Mouse (Mus musculus) macrophage (primary cell): ENCODE results near the gene Rad51b. TPM values are rescaled to one million over a fixed set of nuclear protein-coding genes. Genes with fewer than 3 reads are reported as not detected.
A peak's percentile ranks its signal among the peaks of the same experiment; 100 is the strongest.

Source experiments
- H3K27ac ChIP-seq: fragments of 350-480 bp; formaldehyde crosslinking; 2 replicates; pipeline ENCODE4 v1.9.0; 2021
- H3K36me3 ChIP-seq: fragments of 350-480 bp; formaldehyde crosslinking; 2 replicates; pipeline ENCODE4 v1.9.0; 2021; ENCODE audit errors: inconsistent target
- H3K4me3 ChIP-seq: fragments of 350-480 bp; formaldehyde crosslinking; 2 replicates; pipeline ENCODE4 v1.9.0; 2021; ENCODE audit errors: inconsistent target
- H3K79me2 ChIP-seq: fragments of 350-480 bp; formaldehyde crosslinking; 2 replicates; pipeline ENCODE4 v1.9.0; 2021; ENCODE audit errors: inconsistent target
- WGBS: methylation state at CpG from one replicate; pipeline ENCODE4 v1.1.7; 2026; ENCODE audit warnings: inconsistent platforms; ENCODE audit not compliant: missing documents; 5-methylcytosine and 5-hydroxymethylcytosine counted together
- polyA plus RNA-seq: library from polyadenylated mRNA; stranded (reverse); fragments of 250-400 nt; gene quantifications from 3 replicates; pipeline ENCODE4 v1.2.4, GENCODE M21; 2018; ENCODE audit warnings: inconsistent platforms

The Rad51b gene
- polyA plus RNA-seq, 1 experiment from 2014 or later: 1.3 TPM

DNA sequence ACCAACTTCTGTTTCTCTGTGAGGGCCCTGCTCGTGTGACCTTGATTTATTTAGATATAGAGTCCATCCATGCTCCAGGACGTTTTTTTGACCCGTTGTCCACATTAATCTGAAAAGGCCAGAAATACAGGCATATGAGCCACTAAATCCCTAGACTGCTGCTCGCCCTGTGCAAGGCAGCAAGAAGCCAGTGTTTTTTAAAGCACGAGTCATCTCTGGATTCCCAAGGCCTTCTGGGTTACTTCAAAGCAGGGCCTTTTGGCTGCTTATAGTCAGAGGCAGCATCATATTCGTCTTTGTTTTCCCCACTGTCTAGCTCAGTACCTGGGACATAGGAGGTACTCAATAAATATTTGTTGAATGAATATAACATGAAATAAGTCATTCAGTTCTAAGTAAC lies 492.4 kb downstream of the Rad51b start:
- no peaks in the 10 kb centered on the region for H3K36me3 ChIP-seq
- H3K4me3 ChIP-seq: no peak overlapping the region
- no peak overlapping the region for H3K27ac ChIP-seq
- WGBS: 94% methylated on average over 6 of the region's 6 CpGs
- H3K79me2 ChIP-seq: no peaks in the 10 kb centered on the region

DNA sequence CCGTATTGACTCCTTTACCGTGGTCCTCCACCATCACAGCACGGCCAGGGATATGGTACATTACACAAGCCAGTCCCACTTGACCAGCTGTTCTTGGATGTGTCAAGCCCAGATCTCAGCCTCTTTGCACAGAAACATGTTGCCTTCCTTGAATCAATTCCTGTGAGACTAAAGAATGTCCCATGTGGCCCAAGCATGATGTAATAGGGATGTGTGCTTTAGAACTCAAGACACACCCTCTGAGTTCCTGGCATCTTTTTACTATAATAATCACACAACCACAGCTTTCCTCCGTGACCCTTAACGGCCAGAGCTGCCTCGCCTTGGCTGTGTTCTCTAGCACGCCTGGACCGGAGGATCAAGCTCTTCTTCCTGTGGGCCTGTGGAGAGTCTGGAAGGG lies 496.3 kb downstream of the Rad51b start:
- no peaks in the 10 kb centered on the region for H3K79me2 ChIP-seq
- H3K36me3 ChIP-seq: no peaks in the 10 kb centered on the region
- no peak overlapping the region for H3K4me3 ChIP-seq
- no peak overlapping the region for H3K27ac ChIP-seq
- WGBS: 96% methylated on average over 8 of the region's 8 CpGs

DNA sequence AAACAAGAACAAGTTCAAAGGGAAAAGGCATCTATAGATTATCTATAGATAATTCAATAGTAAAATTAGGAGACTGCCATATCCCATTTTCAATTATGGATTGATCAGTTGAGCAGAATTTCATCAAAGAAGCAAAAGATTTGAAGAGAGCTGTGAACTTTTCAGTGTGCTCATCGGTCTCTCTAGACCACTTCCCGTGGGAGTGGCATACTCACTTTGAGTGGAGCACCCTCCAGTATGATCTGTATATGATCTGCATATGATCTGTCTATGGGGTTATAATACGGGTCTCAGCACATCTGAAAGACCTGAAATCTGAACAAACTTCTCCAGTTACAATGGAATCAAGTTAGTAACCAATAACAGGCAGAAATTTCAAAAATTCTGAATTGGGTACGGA lies 497.7 kb downstream of the Rad51b start:
- WGBS: 98% methylated on average over 4 of the region's 4 CpGs
- H3K79me2 ChIP-seq: no peaks in the 10 kb centered on the region

DNA sequence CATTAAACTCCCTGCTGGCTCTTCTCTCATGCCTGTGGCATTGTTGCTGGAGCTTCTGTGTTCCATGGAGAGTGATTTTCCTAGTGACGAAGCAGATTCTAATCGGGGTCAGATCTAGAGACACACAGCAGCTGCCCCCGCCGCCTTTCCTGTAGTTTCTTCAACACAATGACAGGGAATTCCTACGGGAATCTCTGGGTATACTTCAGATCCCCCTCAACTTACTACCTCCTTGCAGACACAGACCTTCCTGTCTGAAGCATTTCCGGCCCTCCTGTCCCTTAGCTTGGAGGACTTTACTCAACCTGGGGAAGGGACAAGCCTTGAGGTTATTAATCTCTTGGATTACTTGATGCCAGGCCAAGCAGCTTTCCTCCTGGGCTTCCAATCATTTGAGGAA lies 499.2 kb downstream of the Rad51b start:
- Histone ChIP-seq H3K36me3 (no peaks in the 10 kb centered on the region), H3K27ac (no peak overlapping the region), H3K4me3 (no peak overlapping the region), H3K79me2 (no peaks in the 10 kb centered on the region)
- 93% methylated on average over 6 of the region's 6 CpGs for WGBS

More for the DNA sequence above, 497.7 kb downstream of the Rad51b start:
- Histone ChIP-seq H3K36me3 (no peaks in the 10 kb centered on the region), H3K27ac (no peak overlapping the region), H3K4me3 (no peak overlapping the region)

DNA sequence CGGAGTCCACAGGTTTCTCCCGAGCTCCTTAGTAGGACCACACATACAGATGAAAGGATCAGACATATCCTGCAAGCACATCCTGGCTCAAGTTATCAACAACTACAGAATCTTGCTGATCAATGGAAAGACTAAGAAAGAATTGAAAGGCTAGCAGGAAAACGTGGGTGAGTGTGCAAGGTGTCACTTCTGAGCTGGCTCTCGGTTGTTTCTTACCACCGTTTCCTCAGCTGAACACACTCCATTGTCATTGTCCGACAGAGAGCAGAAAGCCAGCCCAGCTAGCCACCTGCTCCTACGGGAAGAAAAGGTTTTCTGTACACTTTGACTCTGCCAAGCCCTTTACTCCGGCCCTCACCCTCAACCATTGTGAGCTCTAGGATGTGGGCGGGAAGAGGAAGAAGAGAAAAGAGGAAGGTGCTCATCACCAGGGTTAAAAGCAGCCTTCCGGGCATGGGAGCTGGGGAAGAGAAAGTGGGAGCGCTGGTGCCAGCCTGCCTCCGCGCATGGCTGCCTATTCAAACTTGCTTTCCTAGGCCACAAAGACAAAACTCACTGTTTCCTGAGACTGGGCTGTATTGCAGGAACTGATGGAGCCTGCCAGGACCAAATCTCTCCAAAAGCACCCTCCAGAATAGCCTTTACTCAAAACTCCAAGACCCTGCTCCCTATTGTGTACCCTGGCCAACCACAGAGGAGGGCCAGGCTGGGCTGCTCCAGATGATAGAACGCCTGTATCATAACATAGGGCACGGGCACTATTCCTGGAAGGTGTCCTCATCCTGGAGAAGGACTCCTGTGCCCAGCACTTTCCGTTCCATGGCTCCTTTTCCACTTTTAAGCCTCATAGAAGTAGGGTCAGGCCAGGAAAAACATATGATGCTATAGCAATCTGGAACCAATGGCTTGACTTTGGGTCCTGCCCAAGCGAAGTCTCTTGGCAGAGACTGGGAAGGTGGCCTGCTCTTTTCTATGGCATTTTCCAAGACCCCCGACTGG lies 500.0 kb downstream of the Rad51b start:
- peak overlapping the region; percentile 32; the same call in 1 of the 2 replicates for H3K27ac ChIP-seq
- 57% methylated on average over 17 of the region's 18 CpGs for WGBS
- no peak overlapping the region for H3K4me3 ChIP-seq

DNA sequence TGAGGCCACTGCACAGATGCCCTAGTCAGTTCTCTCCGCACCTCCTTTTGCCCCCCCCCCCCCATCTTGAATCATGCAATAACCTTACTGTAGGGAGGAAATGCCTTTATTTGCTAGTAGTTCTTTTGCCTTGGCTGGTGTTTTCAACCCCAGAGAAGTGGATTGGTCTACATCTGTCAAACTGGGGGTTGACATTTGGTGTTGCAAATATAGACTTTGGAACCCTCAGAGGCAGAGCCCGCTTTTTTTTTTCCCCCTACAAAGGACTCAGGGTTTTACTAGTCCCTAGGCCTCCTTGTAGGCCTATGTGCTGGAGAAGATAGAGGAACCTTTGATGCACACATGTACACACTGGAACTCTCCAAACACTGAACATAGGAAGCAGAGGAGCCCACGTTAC lies 501.4 kb downstream of the Rad51b start:
- no peaks in the 10 kb centered on the region for H3K79me2 ChIP-seq
- no peaks in the 10 kb centered on the region for H3K36me3 ChIP-seq
- WGBS: 93% methylated on average over 3 of the region's 3 CpGs
- no peak overlapping the region for H3K4me3 ChIP-seq
- H3K27ac ChIP-seq: no peak overlapping the region

More for the DNA sequence above, 500.0 kb downstream of the Rad51b start:
- Histone ChIP-seq H3K36me3 (no peaks in the 10 kb centered on the region), H3K79me2 (no peaks in the 10 kb centered on the region)

DNA sequence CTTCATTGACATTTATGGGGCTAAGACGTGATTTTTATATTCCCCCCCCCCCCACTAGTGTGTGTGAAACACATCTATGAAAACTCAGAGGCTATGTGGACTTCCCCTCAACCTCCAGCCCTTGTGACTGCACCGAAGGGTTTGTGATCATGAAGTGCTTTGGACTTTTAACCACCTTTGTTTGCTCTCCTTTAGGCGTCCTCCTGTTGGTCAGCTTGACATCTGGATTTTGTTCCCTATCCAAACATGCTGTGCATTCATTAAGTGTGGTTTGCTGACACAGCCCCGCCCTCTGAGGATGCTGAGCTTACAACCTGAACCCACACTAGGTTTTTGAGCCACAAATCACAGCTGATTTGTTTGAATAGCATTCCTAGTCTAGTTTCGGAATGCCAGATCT lies 502.3 kb downstream of the Rad51b start:
- Histone ChIP-seq H3K4me3 (no peak overlapping the region), H3K79me2 (no peaks in the 10 kb centered on the region), H3K27ac (no peak overlapping the region), H3K36me3 (no peaks in the 10 kb centered on the region)
- WGBS: 90% methylated on average over 5 of the region's 5 CpGs

DNA sequence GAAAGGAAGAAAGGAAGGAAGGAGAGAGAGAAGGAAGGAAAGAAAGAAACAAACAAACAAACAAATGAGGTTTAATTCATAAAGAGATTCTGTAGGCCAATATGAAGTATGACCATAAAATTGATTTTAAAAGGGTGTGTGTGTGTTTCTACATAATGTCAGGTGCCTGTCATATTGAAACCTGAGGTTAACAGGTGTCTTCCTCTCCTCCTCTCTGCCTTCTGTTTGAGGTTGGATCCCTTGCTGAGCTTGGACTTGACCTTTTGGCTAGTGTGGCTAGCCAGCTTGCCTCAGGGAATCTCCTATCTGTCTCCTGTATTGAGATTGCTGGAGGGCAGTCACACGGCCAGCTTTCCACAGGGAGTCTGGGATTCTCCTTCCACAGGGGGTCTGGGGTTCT lies 506.6 kb downstream of the Rad51b start:
- WGBS: 83% methylated on average over 1 of the region's 1 CpGs

DNA sequence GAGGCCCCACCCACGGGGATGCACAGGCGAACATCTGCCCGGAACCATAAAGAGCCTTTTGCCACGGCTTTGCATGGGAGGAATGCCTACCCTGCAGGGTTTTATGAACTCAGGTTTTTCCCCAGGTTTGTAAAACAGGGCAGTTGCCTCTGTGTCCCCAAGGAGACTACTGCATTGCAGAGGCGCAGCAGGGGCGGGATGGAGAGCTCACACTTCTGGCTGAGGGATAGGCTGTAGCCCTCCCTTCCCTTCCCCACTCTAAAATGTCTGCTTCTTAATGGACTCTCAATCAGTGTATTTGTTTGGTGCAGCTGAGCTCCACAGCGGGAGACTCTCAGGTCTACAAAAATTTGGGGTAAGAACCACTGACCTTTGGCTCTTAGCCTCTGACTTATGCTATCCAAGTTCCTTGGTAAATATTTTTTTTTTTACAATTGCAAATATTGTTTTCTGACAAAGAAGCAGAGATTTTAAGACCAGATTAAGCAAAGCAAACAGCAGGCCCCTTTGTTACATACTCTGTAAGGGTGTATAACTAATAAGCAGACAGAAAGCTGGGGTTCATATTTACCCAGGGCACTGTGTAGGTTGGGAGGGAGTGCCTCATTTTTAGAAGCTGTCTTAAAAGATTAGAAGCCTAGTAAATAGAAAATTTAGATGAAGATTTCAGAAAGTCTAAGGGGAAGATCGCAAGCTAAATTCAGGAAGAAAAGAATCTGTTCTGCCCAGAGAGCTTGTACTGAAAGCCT lies 507.9 kb downstream of the Rad51b start:
- no peak overlapping the region for H3K27ac ChIP-seq
- no peaks in the 10 kb centered on the region for H3K79me2 ChIP-seq
- H3K36me3 ChIP-seq: no peaks in the 10 kb centered on the region
- no peak overlapping the region for H3K4me3 ChIP-seq
- 90% methylated on average over 8 of the region's 8 CpGs for WGBS

More for the DNA sequence above, 506.6 kb downstream of the Rad51b start:
- no peak overlapping the region for H3K27ac ChIP-seq
- no peaks in the 10 kb centered on the region for H3K79me2 ChIP-seq
- no peak overlapping the region for H3K4me3 ChIP-seq
- no peaks in the 10 kb centered on the region for H3K36me3 ChIP-seq

- WGBS: 89% methylated on average over 4 of the region's 4 CpGs
- Histone ChIP-seq H3K36me3 (no peaks in the 10 kb centered on the region), H3K27ac (no peak overlapping the region), H3K79me2 (no peaks in the 10 kb centered on the region), H3K4me3 (no peak overlapping the region)
Measured at GRCm38 (mm10) chr12:79806990-79807389, 509.9 kb downstream of the Rad51b start.

GRCm38 (mm10) chr12:79807410-79807847 lies 510.3 kb downstream of the Rad51b start:
- H3K27ac ChIP-seq: no peak overlapping the region
- no peak overlapping the region for H3K4me3 ChIP-seq
- 91% methylated on average over 10 of the region's 10 CpGs for WGBS
- H3K36me3 ChIP-seq: no peaks in the 10 kb centered on the region
- no peaks in the 10 kb centered on the region for H3K79me2 ChIP-seq

DNA sequence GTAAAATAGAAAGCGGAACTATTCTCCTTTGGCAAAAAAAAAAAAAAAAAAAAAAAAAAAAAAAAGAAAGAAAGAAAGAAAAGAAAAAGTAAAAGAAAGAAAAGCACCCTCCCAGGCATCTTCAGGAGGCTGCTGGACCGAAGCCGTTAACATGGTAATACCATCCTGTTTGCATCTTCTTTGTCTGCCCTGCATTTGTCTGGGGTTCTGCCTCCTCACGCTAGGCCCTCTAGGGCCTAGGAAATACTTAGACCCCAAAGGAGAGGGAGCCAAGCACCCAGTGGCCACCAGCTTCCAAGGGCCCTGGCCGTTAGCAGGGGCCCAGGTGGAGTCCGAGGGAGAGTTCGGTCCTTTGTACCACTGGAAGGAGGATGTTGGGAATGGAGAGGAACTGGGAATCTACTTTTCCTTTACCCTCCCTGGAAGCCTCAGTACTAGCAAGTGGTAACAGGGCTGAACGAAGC lies 510.9 kb downstream of the Rad51b start:
- no peaks in the 10 kb centered on the region for H3K36me3 ChIP-seq
- H3K79me2 ChIP-seq: no peaks in the 10 kb centered on the region
- H3K4me3 ChIP-seq: no peak overlapping the region
- no peak overlapping the region for H3K27ac ChIP-seq
- 95% methylated on average over 7 of the region's 8 CpGs for WGBS

GRCm38 (mm10) chr12:79808426-79809398 lies 511.6 kb downstream of the Rad51b start:
- Histone ChIP-seq H3K27ac (no peak overlapping the region), H3K79me2 (no peaks in the 10 kb centered on the region), H3K4me3 (no peak overlapping the region), H3K36me3 (no peaks in the 10 kb centered on the region)
- WGBS: 97% methylated on average over 16 of the region's 18 CpGs

DNA sequence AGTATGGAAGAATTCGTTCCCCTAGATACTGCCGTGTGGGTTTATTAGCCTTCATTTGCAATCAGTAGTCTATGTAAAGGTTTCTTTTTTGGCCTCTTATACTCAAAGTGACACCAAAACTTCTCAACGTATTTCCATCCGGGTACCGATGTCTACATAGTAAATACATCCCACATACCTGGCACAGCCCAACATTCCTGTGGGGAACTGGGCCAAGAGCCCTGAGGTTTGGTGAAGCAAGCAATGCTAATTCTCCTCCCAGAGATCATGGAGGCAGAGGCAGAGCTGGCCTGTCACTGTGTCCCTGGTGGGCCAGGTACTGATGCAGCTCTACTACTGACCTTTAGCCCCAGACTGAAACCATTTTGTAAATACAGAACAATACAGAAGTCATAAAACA lies 512.4 kb downstream of the Rad51b start:
- WGBS: 97% methylated on average over 5 of the region's 5 CpGs
- no peak overlapping the region for H3K27ac ChIP-seq
- H3K79me2 ChIP-seq: no peaks in the 10 kb centered on the region
- H3K4me3 ChIP-seq: no peak overlapping the region
- no peaks in the 10 kb centered on the region for H3K36me3 ChIP-seq
